Mouse (Mus musculus) intestine, embryonic 14.5 days (tissue): ENCODE measurements around the gene Ptprr. TPM values are rescaled to one million over a fixed set of nuclear protein-coding genes. Genes with fewer than 3 reads are reported as not detected.

ENCODE experiments used
- ATAC-seq: fragments of 200-750 bp; cut with Nextera tagmentation; replicated peaks from 2 replicates; pipeline ENCODE4 v1.8.0; 2017; ENCODE audit warnings: low read depth, moderate number of reproducible peaks, moderate TSS enrichment, moderate library complexity; ENCODE audit not compliant: low FRiP score, low TSS enrichment
- DNase-seq: peaks from one replicate; pipeline ENCODE4 v3.0.0-alpha.2; 2018; ENCODE audit warnings: low spot score
- H3K27ac ChIP-seq: fragments of 300-500 bp; sonication (generic); 2 replicates; pipeline ENCODE4 v1.5.1; 2014; ENCODE audit warnings: low read depth, mild to moderate bottlenecking, control low read depth
- H3K27me3 ChIP-seq: fragments of 300-500 bp; sonication (generic); replicated peaks from 2 replicates; pipeline ENCODE4 v1.6.1; 2014; ENCODE audit warnings: low read length, control low read depth; ENCODE audit not compliant: control insufficient read depth, insufficient read depth
- H3K36me3 ChIP-seq: fragments of 300-500 bp; sonication (generic); 2 replicates; pipeline ENCODE4 v1.6.1; 2014; ENCODE audit warnings: low read length, control low read depth; ENCODE audit not compliant: control insufficient read depth, insufficient read depth
- H3K4me1 ChIP-seq: fragments of 300-500 bp; sonication (generic); replicated peaks from 2 replicates; pipeline ENCODE4 v1.6.1; 2014; ENCODE audit warnings: low read length, control low read depth, mixed read lengths; ENCODE audit not compliant: control insufficient read depth, insufficient read depth
- H3K4me2 ChIP-seq: fragments of 300-500 bp; sonication (generic); 2 replicates; pipeline ENCODE4 v1.6.1; 2014; ENCODE audit warnings: low read length
- H3K4me3 ChIP-seq: fragments of 300-500 bp; sonication (generic); 2 replicates; pipeline ENCODE4 v1.5.1; 2014; ENCODE audit warnings: low read depth, low read length, control low read depth, mixed read lengths
- H3K9ac ChIP-seq: fragments of 300-500 bp; sonication (generic); 2 replicates; pipeline ENCODE4 v1.6.1; 2014; ENCODE audit warnings: mild to moderate bottlenecking, low read length
- H3K9me3 ChIP-seq: fragments of 300-500 bp; sonication (generic); 2 replicates; pipeline ENCODE4 v1.6.1; 2016; ENCODE audit warnings: low read length, control low read depth; ENCODE audit not compliant: control insufficient read depth
- WGBS: fragments of 180-500 bp; shearing (Covaris S2); extraction: QIAGEN DNeasy Blood & Tissue Kit; methylation state at CpG from one replicate; pipeline ENCODE4 v1.1.7; 2014; 5-methylcytosine and 5-hydroxymethylcytosine counted together
- polyA plus RNA-seq: library from polyadenylated mRNA; unstranded; fragments of >200 nt; fragmentation: Nextera tagmentation; extraction: Ambion mirVana; gene quantifications from 2 replicates; pipeline ENCODE4 v1.2.1, GENCODE M21; 2014

Ptprr gene
- polyA plus RNA-seq, 1 experiment from 2014 or later: 4.7 TPM

DNA sequence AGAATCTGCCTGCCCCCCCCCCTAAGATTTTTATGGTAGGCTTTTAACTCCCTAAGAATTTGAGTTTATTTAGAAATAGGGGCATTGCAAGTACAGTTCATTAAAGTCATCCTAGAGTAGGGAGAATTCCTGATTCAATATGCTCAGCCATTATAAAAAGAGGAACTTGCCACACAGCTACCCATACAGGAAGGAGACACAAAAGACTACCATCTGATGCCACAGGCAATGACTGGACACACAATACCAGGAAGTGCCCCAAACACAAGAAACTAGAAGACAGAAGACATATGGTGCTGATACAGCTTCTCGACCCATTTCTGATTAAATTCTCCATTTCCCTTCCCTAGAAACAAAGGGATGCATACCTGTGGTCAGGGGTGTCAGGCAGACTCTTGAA lies 138.7 kb downstream of the Ptprr start:
- 69% methylated on average over 1 of the region's 1 CpGs for WGBS
- Histone ChIP-seq H3K36me3 (no peaks in the 10 kb centered on the region), H3K9me3 (peaks cover 7% of the 10 kb centered on the region), H3K4me3 (no peak overlapping the region), H3K27me3 (no peaks in the 10 kb centered on the region), H3K4me2 (no peak overlapping the region), H3K9ac (no peak overlapping the region), H3K4me1 (no peaks in the 10 kb centered on the region), H3K27ac (no peak overlapping the region)
- no peak for DNase-seq
- ATAC-seq: no peak

DNA sequence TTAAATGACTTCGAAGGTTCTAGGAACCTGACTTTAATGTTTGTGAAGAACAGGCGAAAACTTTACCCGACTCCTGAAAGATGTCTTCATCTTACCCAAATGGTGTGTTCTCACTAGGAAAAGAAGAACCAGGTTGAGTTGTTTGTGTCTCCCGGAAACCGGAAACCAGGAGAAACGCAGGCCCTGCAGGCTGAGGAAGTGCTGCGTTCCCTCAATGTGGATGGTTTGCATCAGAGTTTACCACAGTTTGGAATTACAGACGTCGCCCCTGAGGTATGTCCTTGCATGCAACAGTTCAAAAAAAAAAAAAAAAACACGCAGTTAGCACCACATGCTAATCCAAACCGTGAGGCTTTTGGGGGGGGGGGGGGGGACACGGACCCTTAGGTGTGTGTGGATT lies 144.3 kb downstream of the Ptprr start:
- no peak for ATAC-seq
- Histone ChIP-seq H3K4me3 (no peak overlapping the region), H3K4me1 (no peaks in the 10 kb centered on the region), H3K36me3 (no peaks in the 10 kb centered on the region), H3K4me2 (no peak overlapping the region), H3K27me3 (no peaks in the 10 kb centered on the region), H3K27ac (no peak overlapping the region), H3K9me3 (no peaks in the 10 kb centered on the region), H3K9ac (no peak overlapping the region)
- no peak for DNase-seq
- 63% methylated on average over 10 of the region's 12 CpGs for WGBS

DNA sequence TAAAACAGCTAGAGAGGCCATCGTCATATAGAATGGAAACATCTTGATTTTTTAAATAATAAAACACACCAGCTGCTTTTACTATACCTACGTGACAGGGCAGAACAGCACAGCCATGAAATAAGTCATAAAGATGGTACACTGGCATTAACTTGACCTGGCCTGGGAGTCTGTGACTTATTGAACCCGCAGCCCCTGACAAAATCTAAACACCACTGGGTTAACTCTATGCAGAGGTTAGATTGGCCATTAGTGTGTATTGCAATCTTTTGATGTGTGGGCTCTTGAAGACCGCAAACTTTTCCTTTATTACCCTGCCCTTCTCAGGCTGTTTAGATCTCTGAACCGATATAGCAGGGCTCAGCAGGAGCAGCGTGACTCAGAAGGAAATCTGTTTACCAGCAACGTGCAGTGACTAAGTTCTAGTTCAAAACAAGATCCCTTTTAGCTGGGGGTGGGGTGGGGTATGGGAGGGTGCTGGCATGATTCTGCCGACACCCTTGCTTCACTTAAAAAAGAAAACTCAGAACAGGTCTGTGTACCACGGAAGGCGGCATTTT lies 157.4 kb downstream of the Ptprr start:
- Histone ChIP-seq H3K4me1 (peaks cover 4% of the 10 kb centered on the region; the same call in 1 of the 2 replicates), H3K4me3 (no peak overlapping the region), H3K36me3 (no peaks in the 10 kb centered on the region), H3K9ac (no peak overlapping the region), H3K9me3 (no peaks in the 10 kb centered on the region), H3K27me3 (no peaks in the 10 kb centered on the region), H3K27ac (no peak overlapping the region), H3K4me2 (no peak overlapping the region)
- ATAC-seq: peak; percentile 36; the same call in 1 of the 2 replicates
- 35% methylated on average over 10 of the region's 10 CpGs for WGBS
- DNase-seq: no peak

DNA sequence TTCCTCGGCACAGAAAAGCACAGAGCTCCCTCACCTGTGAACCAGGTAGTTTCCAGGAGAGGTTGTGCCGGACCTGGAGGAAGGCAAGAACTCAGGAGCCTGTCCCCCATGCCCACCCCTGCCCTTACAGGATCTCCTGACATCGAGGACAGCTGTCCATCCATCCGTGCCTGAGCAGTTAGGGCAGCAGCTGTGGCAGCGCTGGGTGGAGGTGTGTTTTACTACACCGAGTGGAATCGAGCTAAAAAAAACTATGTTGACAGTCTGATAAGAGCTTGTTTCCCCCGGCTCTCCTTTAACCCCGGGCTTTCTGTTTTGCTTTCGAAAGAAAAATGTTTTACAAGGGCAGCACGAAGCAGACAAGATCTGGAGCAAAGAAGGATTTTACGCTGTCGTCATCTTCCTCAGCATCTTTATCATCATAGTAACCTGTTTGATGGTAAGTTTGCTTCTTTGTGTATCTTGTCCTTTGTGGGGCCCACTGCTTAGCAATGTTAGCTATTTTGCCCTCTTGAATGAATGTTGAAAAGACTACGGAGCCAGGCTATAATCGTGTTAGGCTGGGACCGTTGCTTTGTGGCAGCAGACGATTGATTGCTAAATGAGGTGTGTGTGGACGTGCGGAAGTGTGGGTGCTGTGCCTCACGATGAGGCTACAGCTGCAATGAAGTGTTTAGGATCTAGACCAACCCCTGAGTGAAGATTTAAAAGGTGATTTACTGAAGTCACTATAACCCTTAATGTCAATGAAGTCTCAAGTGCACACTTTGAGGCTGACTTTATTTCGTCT lies 159.6 kb downstream of the Ptprr start:
- Histone ChIP-seq H3K4me2 (peak overlapping the region; percentile 49), H3K4me1 (peaks cover 4% of the 10 kb centered on the region; the same call in 1 of the 2 replicates), H3K27me3 (no peaks in the 10 kb centered on the region), H3K9ac (no peak overlapping the region), H3K9me3 (no peaks in the 10 kb centered on the region), H3K36me3 (no peaks in the 10 kb centered on the region), H3K27ac (no peak overlapping the region), H3K4me3 (peak overlapping the region; percentile 22)
- DNase-seq: no peak
- ATAC-seq: 0 out of 2 replicates have a peak, but pooled peaks have one; percentile 47
- 17% methylated on average over 21 of the region's 21 CpGs for WGBS

DNA sequence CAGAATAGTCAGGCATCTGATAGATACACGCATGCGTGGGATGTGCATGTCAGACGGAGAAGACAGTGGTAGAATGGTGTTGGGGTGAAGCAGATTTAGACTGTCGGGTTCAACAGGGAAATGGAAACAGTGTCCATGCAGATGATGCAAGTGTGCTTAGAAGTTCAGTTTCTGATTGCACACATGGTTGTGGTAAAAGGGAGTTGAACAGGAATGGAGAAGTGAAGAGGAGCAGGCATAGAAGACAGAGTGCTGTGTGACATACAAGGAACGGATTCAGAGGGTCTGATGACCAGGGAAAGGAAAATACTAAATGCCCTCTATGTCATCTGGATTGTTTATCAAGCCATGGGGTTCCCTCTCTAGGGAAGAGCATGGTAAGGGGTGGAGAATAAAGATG lies 163.2 kb downstream of the Ptprr start:
- no peak overlapping the region for H3K9ac ChIP-seq
- H3K36me3 ChIP-seq: no peaks in the 10 kb centered on the region
- ATAC-seq (no peak), DNase-seq (no peak)
- no peak overlapping the region for H3K27ac ChIP-seq
- no peaks in the 10 kb centered on the region for H3K9me3 ChIP-seq
- 87% methylated on average over 5 of the region's 5 CpGs for WGBS
- no peaks in the 10 kb centered on the region for H3K27me3 ChIP-seq
- H3K4me2 ChIP-seq: no peak overlapping the region
- no peak overlapping the region for H3K4me3 ChIP-seq
- H3K4me1 ChIP-seq: peaks cover 4% of the 10 kb centered on the region; the same call in 1 of the 2 replicates

DNA sequence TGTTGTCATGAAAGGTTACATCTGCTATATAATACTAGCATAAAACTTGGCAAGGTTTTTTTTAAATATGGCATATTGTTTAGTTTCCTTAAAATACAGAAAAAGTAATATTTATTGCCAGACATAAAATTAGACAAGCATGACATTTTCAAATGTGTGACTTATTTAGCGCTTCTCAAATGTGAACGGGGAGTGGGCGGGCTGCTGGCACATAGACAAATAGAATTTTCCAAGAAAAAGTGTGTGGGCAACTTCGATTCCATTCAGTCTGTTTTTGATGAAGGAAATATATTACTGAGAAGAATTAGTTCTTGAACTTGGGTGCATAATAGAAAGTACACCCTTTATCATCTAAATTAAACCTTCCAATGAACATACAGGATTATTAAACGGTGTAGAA lies 164.2 kb downstream of the Ptprr start:
- Histone ChIP-seq H3K4me2 (no peak overlapping the region), H3K36me3 (no peaks in the 10 kb centered on the region), H3K4me3 (no peak overlapping the region), H3K27ac (no peak overlapping the region), H3K4me1 (peaks cover 3% of the 10 kb centered on the region; the same call in 1 of the 2 replicates), H3K27me3 (no peaks in the 10 kb centered on the region), H3K9ac (no peak overlapping the region), H3K9me3 (no peaks in the 10 kb centered on the region)
- no peak for ATAC-seq
- no peak for DNase-seq
- WGBS: 89% methylated on average over 5 of the region's 5 CpGs

DNA sequence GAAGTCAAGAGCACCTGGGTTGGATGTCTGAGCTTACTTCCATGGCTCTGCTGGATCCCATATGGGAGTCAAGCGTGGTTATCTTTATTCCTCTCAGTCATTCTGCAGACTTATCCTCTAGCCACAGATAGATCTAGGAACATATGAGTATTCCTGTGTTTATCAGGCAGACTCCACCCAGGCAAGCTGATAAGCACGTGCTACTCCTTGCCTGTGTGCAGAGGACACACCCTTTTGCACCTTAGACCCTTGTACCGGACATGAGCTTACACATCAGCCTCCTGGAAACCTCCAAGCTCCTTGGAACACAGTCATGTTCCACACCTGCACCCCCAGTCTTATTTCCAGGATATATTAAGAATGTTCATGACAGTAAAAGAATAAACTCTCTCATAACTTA lies 165.2 kb downstream of the Ptprr start:
- Histone ChIP-seq H3K9me3 (no peaks in the 10 kb centered on the region), H3K27me3 (no peaks in the 10 kb centered on the region), H3K4me2 (no peak overlapping the region), H3K4me3 (no peak overlapping the region), H3K36me3 (no peaks in the 10 kb centered on the region), H3K27ac (no peak overlapping the region), H3K4me1 (no peaks in the 10 kb centered on the region), H3K9ac (no peak overlapping the region)
- 56% methylated on average over 3 of the region's 3 CpGs for WGBS
- DNase-seq (no peak), ATAC-seq (peak; percentile 87)

DNA sequence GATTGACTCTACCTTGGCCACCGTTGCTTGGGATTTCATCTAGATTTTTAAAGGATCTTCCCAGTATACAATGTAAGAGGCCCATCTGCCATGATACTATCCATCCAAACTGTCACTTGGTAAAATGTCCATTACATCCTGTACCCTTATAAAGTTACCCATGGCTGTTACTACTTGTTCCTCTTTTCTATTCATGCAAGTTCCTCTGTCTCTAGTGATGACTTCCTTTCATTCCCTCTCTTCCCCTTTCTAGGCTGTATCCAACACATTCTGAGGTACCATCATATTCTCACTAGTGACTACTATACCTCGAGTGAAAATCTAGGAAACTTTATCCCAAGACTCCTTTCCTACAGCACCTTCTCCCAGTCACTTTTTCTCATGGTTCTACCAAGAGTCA lies 173.7 kb downstream of the Ptprr start:
- no peak for DNase-seq
- H3K4me2 ChIP-seq: no peak overlapping the region
- H3K27me3 ChIP-seq: no peaks in the 10 kb centered on the region
- no peak overlapping the region for H3K9ac ChIP-seq
- H3K4me1 ChIP-seq: no peaks in the 10 kb centered on the region
- H3K4me3 ChIP-seq: no peak overlapping the region
- H3K36me3 ChIP-seq: no peaks in the 10 kb centered on the region
- no peak for ATAC-seq
- peak overlapping the region; percentile 43; the same call in 1 of the 2 replicates for H3K27ac ChIP-seq
- 87% methylated on average over 2 of the region's 2 CpGs for WGBS
- H3K9me3 ChIP-seq: no peaks in the 10 kb centered on the region

DNA sequence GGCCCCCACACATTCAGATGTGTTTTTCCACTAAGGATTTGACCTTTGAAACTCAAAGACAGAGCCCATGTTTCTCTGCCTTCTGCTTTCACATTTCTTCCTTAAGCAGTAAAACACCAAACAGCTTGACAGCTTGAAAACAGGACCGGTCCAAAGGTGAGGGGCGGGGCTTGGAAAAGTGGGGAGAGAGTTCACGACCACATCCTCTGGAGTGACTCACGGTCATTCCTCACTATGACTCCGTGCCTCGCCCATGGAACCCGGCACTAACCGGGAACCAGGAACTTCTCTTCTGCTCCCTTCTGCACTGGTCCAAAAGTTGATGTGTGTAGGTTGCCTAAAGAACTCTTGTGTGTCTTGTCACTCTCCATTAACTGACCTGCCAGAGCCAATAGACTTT lies 174.3 kb downstream of the Ptprr start:
- WGBS: 72% methylated on average over 8 of the region's 8 CpGs
- Histone ChIP-seq H3K9me3 (no peaks in the 10 kb centered on the region), H3K4me3 (no peak overlapping the region), H3K27ac (peak overlapping the region; percentile 43; the same call in 1 of the 2 replicates), H3K9ac (no peak overlapping the region), H3K4me1 (no peaks in the 10 kb centered on the region), H3K36me3 (no peaks in the 10 kb centered on the region), H3K27me3 (no peaks in the 10 kb centered on the region), H3K4me2 (no peak overlapping the region)
- DNase-seq (peak; percentile 70), ATAC-seq (peak; percentile 84)
